Mouse (Mus musculus) megakaryocyte, embryonic 14.5 days (primary cell): ENCODE data around the gene Palmd.

ENCODE experiments used
- FLI1 ChIP-seq: IDR thresholded peaks from 2 replicates; pipeline ENCODE4 v1.6.1; 2012; ENCODE audit warnings: low read length, inconsistent platforms, mixed read lengths
- GATA1 ChIP-seq: IDR thresholded peaks from 3 replicates; pipeline ENCODE4 v1.6.1; 2012; ENCODE audit warnings: mixed read lengths, low read length, inconsistent platforms, borderline replicate concordance

DNA sequence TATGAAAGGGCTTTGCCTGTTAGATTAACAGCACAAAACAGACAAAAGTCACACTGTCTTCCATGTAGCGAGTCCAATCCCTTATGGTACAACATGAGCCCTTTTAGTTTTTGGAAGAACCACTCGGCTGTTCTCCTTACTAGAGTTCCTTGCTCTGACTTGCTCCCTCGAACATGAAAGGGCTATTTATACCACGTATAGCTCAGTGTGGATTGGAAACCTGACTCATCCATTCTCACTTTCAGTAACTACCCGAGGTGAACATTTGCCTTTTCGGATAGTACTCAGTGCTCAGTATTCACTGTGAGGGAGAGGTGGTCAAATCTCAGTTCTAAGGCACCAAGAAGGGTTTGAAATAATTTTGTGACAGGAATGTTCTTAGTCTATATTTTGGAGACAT, 34.6 kb upstream of the Palmd start:
- TF ChIP-seq FLI1, result no peak
- TF ChIP-seq GATA1, result no peak
